Mouse (Mus musculus): ENCODE results near the gene Gm20388. TPM values are rescaled to one million over a fixed set of nuclear protein-coding genes. Genes with fewer than 3 reads are reported as not detected.
"Not testable (repeated sequence)": the region's sequence is repeated elsewhere in the genome, so short reads cannot be mapped to it uniquely, and the experiment has no call there.

The Gm20388 gene
- polyA plus RNA-seq, 1 experiment from 2014 or later = 7.4 TPM

DNA sequence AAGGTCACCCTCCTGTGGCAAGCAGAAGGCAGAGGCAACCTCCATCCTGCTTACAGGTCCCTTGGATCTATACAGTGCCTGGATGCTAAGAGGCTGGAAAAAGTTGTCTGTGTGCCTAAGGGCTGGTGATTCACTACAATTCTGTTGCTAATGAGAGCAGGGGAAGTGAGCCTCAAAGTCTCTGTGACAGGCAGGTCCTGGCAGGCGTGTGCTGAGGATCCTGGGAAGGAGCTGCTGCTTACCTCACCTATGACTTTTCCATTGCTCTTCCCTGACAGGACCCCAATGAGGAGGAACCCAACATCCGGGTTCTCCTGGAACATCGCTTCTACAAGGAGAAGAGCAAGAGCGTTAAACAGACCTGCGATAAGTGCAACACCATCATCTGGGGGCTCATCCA, 3543.3 kb downstream of the Gm20388 start:
- WGBS = 83% methylated on average over 5 of the region's 5 CpGs
- no peak overlapping the region for H3K27ac ChIP-seq (ENCODE audit: low read length)
- no peak for ATAC-seq (ENCODE audit: insufficient read depth, low FRiP score)

DNA sequence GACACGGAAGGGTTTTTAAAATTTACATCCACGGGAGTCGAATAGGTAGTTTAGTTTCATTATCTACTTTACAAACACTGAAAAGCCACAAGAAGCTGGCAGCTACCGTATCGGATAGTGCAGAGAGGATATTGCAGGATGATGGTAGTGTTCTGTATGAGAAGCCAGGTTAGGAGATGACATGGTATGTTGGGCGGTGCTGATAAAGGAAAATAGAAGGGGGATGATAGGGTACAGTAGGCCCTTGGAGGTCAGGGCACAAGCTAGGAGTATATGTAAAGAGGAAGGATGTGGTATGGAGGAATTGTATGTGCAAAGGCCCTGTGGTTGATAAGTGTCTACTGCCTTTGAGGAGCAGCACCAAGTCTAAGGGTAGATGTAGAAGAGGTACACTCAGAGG, 3543.9 kb downstream of the Gm20388 start:
- Histone ChIP-seq H3K9ac (ENCODE audit: low read length) (no peak overlapping the region), H3K4me1 (ENCODE audit: control insufficient read depth, insufficient read depth, low read length) (no peaks in the 10 kb centered on the region), H3K27me3 (ENCODE audit: control insufficient read depth, insufficient read depth, low read length) (no peaks in the 10 kb centered on the region), H3K9me3 (replicated peaks; ENCODE audit: control insufficient read depth, low read length) (no peaks in the 10 kb centered on the region), H3K27ac (ENCODE audit: low read length) (no peak overlapping the region), H3K36me3 (ENCODE audit: control insufficient read depth, insufficient read depth, low read length) (peaks cover 12% of the 10 kb centered on the region), H3K4me2 (ENCODE audit: low read depth, low read length) (no peak overlapping the region), H3K4me3 (replicated peaks; ENCODE audit: low read length) (no peak overlapping the region)
- ATAC-seq (ENCODE audit: insufficient read depth, low FRiP score) = no peak
- WGBS = 89% methylated on average over 6 of the region's 6 CpGs

More for the DNA sequence above, 3543.3 kb downstream of the Gm20388 start:
- H3K9ac ChIP-seq (ENCODE audit: low read length) = no peak overlapping the region
- no peaks in the 10 kb centered on the region for H3K9me3 ChIP-seq (replicated peaks; ENCODE audit: control insufficient read depth, low read length)
- H3K4me1 ChIP-seq (ENCODE audit: control insufficient read depth, insufficient read depth, low read length) = no peaks in the 10 kb centered on the region
- no peak overlapping the region for H3K4me3 ChIP-seq (replicated peaks; ENCODE audit: low read length)
- no peaks in the 10 kb centered on the region for H3K27me3 ChIP-seq (ENCODE audit: control insufficient read depth, insufficient read depth, low read length)
- peaks cover 10% of the 10 kb centered on the region for H3K36me3 ChIP-seq (ENCODE audit: control insufficient read depth, insufficient read depth, low read length)
- no peak overlapping the region for H3K4me2 ChIP-seq (ENCODE audit: low read depth, low read length)

DNA sequence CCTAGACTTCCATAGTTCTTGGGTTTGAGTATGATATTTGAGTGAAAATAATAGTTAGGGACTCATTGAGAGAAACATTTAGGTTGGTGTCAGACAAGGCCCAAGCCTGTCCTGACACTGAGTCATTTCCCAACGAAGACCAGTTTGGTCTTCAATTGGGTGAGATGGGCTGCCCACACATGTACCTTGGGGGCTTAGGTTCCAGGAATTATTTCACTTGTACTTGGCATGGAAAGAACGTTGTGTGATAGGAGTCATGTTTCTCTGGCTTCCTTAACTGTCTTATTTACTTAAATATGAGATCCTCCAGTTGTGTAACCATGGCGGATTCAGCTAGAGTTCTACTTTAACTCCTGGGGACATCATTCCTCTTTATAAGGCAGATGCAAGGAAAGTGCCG, 3553.0 kb downstream of the Gm20388 start:
- no peaks in the 10 kb centered on the region for H3K4me1 ChIP-seq (ENCODE audit: control insufficient read depth, insufficient read depth, low read length)
- H3K27ac ChIP-seq (ENCODE audit: low read length) = no peak overlapping the region
- no peak overlapping the region for H3K9ac ChIP-seq (ENCODE audit: low read length)
- no peak overlapping the region for H3K4me2 ChIP-seq (ENCODE audit: low read depth, low read length)
- H3K36me3 ChIP-seq (ENCODE audit: control insufficient read depth, insufficient read depth, low read length) = peaks cover 16% of the 10 kb centered on the region
- 84% methylated on average over 4 of the region's 4 CpGs for WGBS
- H3K4me3 ChIP-seq (replicated peaks; ENCODE audit: low read length) = no peak overlapping the region
- no peaks in the 10 kb centered on the region for H3K27me3 ChIP-seq (ENCODE audit: control insufficient read depth, insufficient read depth, low read length)
- H3K9me3 ChIP-seq (replicated peaks; ENCODE audit: control insufficient read depth, low read length) = no peaks in the 10 kb centered on the region
- no peak for ATAC-seq (ENCODE audit: insufficient read depth, low FRiP score)

DNA sequence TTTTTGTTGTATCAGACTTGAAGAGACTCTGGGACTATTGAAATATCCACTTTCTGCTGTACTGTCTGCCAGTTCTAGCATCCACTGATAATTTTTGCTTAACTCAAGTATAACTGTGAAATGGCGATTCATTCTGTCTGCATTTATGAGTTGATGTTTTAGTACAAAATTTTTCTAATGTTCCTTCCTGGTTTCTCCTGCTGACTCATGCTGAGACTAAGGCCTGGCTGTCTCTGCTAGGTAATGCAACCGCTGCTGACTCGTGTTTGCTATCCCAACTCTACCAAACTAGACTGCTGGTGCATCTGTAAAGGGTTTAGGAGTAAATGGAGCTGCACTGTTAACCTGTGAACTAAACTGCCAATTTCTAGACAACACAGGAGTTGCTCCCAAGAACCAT, 3556.8 kb downstream of the Gm20388 start:
- 80% methylated on average over 3 of the region's 3 CpGs for WGBS
- Histone ChIP-seq H3K36me3 (ENCODE audit: control insufficient read depth, insufficient read depth, low read length) (no peaks in the 10 kb centered on the region), H3K4me3 (replicated peaks; ENCODE audit: low read length) (no peak overlapping the region), H3K27ac (ENCODE audit: low read length) (no peak overlapping the region), H3K9me3 (replicated peaks; ENCODE audit: control insufficient read depth, low read length) (no peaks in the 10 kb centered on the region), H3K9ac (ENCODE audit: low read length) (no peak overlapping the region), H3K4me1 (ENCODE audit: control insufficient read depth, insufficient read depth, low read length) (no peaks in the 10 kb centered on the region), H3K4me2 (ENCODE audit: low read depth, low read length) (no peak overlapping the region), H3K27me3 (ENCODE audit: control insufficient read depth, insufficient read depth, low read length) (no peaks in the 10 kb centered on the region)
- ATAC-seq (ENCODE audit: insufficient read depth, low FRiP score) = no peak

DNA sequence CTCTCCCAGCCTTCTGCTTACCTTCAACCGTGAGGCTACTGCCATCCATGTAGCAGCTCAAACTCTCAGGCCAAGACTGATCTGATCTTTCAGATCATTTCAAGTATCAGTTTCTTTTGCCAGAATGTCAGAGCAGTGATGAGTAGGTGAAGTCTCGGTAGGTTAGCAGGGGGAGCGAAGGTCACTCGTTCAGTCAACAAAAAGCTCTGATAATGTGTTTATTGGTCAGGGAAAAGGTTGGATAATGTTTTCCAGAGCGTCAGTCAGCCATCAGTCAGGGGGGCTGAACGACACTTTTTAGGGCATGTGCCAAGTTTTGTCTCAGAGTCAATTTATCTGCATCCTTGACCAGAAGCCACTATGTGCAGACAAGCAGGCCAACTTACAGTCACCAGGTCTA, 3562.3 kb downstream of the Gm20388 start:
- not testable (repeated sequence) for H3K27ac ChIP-seq (ENCODE audit: low read length); ATAC-seq (ENCODE audit: insufficient read depth, low FRiP score); H3K9me3 ChIP-seq (replicated peaks; ENCODE audit: control insufficient read depth, low read length); H3K36me3 ChIP-seq (ENCODE audit: control insufficient read depth, insufficient read depth, low read length); H3K4me1 ChIP-seq (ENCODE audit: control insufficient read depth, insufficient read depth, low read length); H3K27me3 ChIP-seq (ENCODE audit: control insufficient read depth, insufficient read depth, low read length); H3K4me3 ChIP-seq (replicated peaks; ENCODE audit: low read length); H3K9ac ChIP-seq (ENCODE audit: low read length); H3K4me2 ChIP-seq (ENCODE audit: low read depth, low read length)
- WGBS = 47% methylated on average over 6 of the region's 6 CpGs

DNA sequence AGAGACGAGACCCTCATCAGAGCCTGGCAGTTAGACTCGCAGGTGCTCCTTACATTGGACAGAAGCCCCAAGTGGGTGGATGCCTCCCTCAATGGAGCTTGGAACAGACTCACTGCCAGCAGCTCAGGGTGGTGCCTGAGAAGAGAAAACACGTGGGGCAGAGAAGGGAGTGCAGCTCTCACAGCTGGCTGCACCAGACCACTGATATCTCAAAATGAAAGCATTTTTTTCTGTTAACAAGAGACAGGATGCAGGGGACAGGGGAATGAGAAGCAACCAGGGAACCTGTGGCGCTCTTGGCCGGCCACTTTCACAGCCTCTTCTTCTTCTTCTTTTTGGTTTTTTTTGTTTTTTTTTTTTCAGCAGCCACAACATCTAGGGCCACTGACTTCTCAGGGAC, 3563.9 kb downstream of the Gm20388 start:
- H3K9me3 ChIP-seq (replicated peaks; ENCODE audit: control insufficient read depth, low read length); H3K4me2 ChIP-seq (ENCODE audit: low read depth, low read length); ATAC-seq (ENCODE audit: insufficient read depth, low FRiP score); H3K4me3 ChIP-seq (replicated peaks; ENCODE audit: low read length); H3K27me3 ChIP-seq (ENCODE audit: control insufficient read depth, insufficient read depth, low read length); H3K36me3 ChIP-seq (ENCODE audit: control insufficient read depth, insufficient read depth, low read length); H3K27ac ChIP-seq (ENCODE audit: low read length); H3K9ac ChIP-seq (ENCODE audit: low read length): not testable (repeated sequence)
- H3K4me1 ChIP-seq (ENCODE audit: control insufficient read depth, insufficient read depth, low read length) = peaks cover 16% of the 10 kb centered on the region
- WGBS = 57% methylated on average over 5 of the region's 5 CpGs

DNA sequence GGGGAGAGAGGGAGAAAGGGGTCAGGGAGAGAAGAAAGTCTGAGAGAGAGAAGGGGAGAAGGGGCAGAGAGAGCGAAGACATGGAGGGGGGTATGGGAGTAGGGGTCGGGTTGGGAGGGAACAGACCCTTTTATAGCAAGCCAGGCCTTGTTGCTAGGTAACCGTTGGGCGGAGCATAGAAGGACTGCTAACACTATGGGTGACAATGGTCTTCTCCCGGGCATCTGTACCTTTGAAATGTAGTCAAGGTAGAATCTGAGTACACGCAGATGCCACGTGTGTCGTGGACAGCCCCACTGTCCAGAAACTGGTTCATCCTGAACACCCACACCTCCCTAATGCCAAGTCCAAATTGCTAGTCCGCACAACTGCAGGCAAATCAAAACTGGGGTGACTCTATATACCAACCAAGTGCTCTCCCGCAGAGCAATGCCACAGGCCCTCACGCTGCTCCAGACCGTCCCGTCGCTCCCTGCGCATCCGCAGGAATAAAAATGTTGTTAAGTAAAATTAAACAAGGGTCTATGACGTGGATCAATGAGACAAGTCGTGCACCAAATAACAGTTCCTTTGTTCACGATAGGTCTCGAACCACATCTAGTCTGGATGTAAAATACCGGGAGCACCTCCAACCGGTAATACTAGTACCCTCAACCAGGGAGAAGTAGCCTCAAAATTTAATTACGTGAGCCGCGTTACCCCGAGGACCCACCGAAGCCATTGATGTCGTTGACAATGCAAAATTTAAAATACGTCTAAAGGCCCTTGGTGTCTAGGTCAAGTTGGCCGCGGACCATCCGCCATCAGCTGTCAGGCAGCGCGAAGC, 3566.5 kb downstream of the Gm20388 start:
- WGBS = 7% methylated on average over 34 of the region's 34 CpGs

DNA sequence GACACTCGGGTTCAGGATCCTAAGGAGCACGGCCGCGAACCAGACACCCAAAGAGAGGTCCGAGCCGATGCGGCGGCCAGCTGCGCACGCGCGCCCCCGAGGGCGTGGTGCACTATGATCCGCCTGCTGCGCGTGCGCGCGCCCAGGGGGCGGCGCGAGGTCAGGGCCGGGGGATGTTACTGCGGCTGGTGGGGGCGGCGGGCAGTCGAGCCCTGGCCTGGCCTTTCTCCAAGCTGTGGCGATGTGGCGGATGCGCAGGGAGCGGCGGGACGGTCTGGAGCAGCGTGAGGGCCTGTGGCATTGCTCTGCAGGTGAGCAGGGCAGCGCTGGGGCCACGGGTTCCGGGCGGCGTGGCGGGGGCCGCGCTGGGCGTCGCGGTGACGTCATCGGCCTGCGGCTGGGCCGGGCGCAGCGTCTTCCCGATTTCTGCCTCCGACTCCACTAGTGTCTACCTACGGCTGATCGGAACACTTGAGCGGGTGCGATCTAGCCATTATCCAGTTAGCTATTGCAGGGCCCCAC, 3567.2 kb downstream of the Gm20388 start, which contains the start of gene Afg3l1:
Afg3l1 (plus strand) TSS at position 167 of the 522 bp plus-strand sequence.
- Histone ChIP-seq H3K36me3 (ENCODE audit: control insufficient read depth, insufficient read depth, low read length) (peaks cover 9% of the 10 kb centered on the region; the same call in 1 of the 2 replicates), H3K9me3 (replicated peaks; ENCODE audit: control insufficient read depth, low read length) (no peaks in the 10 kb centered on the region), H3K27ac (ENCODE audit: low read length) (peak within 1 kb of the TSS; percentile 94), H3K4me3 (replicated peaks; ENCODE audit: low read length) (peak within 1 kb of the TSS; percentile 84), H3K9ac (ENCODE audit: low read length) (peak within 1 kb of the TSS; percentile 92), H3K27me3 (ENCODE audit: control insufficient read depth, insufficient read depth, low read length) (no peaks in the 10 kb centered on the region), H3K4me1 (ENCODE audit: control insufficient read depth, insufficient read depth, low read length) (peaks cover 16% of the 10 kb centered on the region), H3K4me2 (ENCODE audit: low read depth, low read length) (peak within 1 kb of the TSS; percentile 68)
- WGBS = 0% methylated on average over 56 of the region's 58 CpGs
- ATAC-seq (ENCODE audit: insufficient read depth, low FRiP score) = peak; percentile 97

More for the DNA sequence above, 3566.5 kb downstream of the Gm20388 start:
- 0 out of 2 replicates have a peak, but pooled peaks have one; percentile 11 for ATAC-seq (ENCODE audit: insufficient read depth, low FRiP score)
- Histone ChIP-seq H3K4me1 (ENCODE audit: control insufficient read depth, insufficient read depth, low read length) (peaks cover 16% of the 10 kb centered on the region), H3K9ac (ENCODE audit: low read length) (peak overlapping the region; percentile 92), H3K36me3 (ENCODE audit: control insufficient read depth, insufficient read depth, low read length) (0 out of 2 replicates have a peak, but pooled peaks cover 3% of the 10 kb centered on the region), H3K4me2 (ENCODE audit: low read depth, low read length) (peak overlapping the region; percentile 68), H3K9me3 (replicated peaks; ENCODE audit: control insufficient read depth, low read length) (no peaks in the 10 kb centered on the region), H3K27ac (ENCODE audit: low read length) (no peak overlapping the region), H3K27me3 (ENCODE audit: control insufficient read depth, insufficient read depth, low read length) (no peaks in the 10 kb centered on the region), H3K4me3 (replicated peaks; ENCODE audit: low read length) (peak overlapping the region; percentile 84)

DNA sequence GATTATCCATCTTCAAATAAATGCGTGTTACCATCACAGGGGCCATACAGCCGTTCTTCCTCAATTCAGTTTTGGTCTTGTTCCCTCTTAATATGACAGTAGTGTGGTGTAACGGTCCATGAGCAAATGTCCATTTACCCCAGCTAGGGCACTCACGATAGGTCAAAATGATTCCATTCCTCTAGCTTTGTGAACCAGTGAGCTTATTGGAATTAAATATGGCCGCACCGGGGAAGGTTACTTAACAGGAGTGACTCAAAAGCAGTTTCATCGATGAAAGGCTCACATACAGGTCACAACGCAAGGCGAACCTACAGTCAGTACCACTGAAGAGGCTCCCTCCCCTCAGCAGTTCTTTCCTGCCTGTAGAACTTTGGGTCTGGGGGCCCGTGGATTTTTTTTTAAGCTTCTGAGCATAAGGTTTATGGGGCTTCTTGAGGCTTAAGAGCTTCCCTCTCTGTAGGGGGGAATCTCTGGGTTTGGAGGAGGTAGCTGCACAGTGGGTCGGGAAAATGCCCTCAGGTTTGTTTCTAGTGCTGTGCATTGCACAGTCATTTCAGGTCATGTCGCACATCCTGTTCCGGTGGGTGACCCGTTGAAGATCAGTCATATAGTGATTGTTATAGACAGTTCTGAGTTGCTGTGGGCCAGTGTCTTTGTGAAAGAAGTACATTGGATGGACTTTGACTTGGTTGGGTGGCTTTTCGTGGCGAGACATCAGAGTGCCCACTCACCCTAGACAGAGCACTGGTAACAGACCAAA, 3568.0 kb downstream of the Gm20388 start:
- Histone ChIP-seq H3K27ac (ENCODE audit: low read length) (peak overlapping the region; percentile 94; the same call in 1 of the 2 replicates), H3K9ac (ENCODE audit: low read length) (peak overlapping the region; percentile 92), H3K27me3 (ENCODE audit: control insufficient read depth, insufficient read depth, low read length) (no peaks in the 10 kb centered on the region), H3K36me3 (ENCODE audit: control insufficient read depth, insufficient read depth, low read length) (peaks cover 9% of the 10 kb centered on the region; the same call in 1 of the 2 replicates), H3K4me2 (ENCODE audit: low read depth, low read length) (peak overlapping the region; percentile 59), H3K4me3 (replicated peaks; ENCODE audit: low read length) (peak overlapping the region; percentile 84), H3K9me3 (replicated peaks; ENCODE audit: control insufficient read depth, low read length) (no peaks in the 10 kb centered on the region), H3K4me1 (ENCODE audit: control insufficient read depth, insufficient read depth, low read length) (peaks cover 16% of the 10 kb centered on the region)
- no peak for ATAC-seq (ENCODE audit: insufficient read depth, low FRiP score)
- WGBS = 37% methylated on average over 16 of the region's 16 CpGs
